Mouse (Mus musculus): Measurements from ENCODE around the gene Ppcdc. TPM values are rescaled to one million over a fixed set of nuclear protein-coding genes. Genes with fewer than 3 reads are reported as not detected.

Gene Ppcdc
- total and polyA plus RNA-seq, 2 experiments from 2014 or later = 14.0 to 14.3 TPM

GRCm38 (mm10) chr9:57390869-57391268 lies 49.1 kb downstream of the Ppcdc start:
- H3K9ac ChIP-seq (replicated peaks; ENCODE audit: low read depth, low read length) = no peak overlapping the region
- WGBS = 74% methylated on average over 3 of the region's 3 CpGs
- H3K4me1 ChIP-seq (ENCODE audit: control insufficient read depth, insufficient read depth) = 0 out of 2 replicates have a peak, but pooled peaks cover 10% of the 10 kb centered on the region
- H3K36me3 ChIP-seq (replicated peaks; ENCODE audit: control insufficient read depth, insufficient read depth, low read length) = no peaks in the 10 kb centered on the region
- TF ChIP-seq EP300 (IDR thresholded peaks at IDR 0.05; ENCODE audit: low read depth) = no peak
- TF ChIP-seq CTCF (IDR thresholded peaks at IDR 0.05; ENCODE audit: low read depth) = no peak
- no peak overlapping the region for H3K4me2 ChIP-seq (ENCODE audit: low read depth, low read length)
- 0 out of 2 replicates have a peak, but pooled peaks cover 4% of the 10 kb centered on the region for H3K9me3 ChIP-seq (replicated peaks; ENCODE audit: control insufficient read depth, low read length)
- DNase-seq (ENCODE audit: low spot score) = no peak
- ATAC-seq (ENCODE audit: insufficient read depth, low read depth) = no peak
- no peaks in the 10 kb centered on the region for H3K27me3 ChIP-seq (ENCODE audit: control insufficient read depth, insufficient read depth, low read length)
- no peak overlapping the region for H3K4me3 ChIP-seq (ENCODE audit: low read depth, low read length)
- H3K27ac ChIP-seq (ENCODE audit: low read depth) = no peak overlapping the region

GRCm38 (mm10) chr9:57389131-57389530 lies 50.8 kb downstream of the Ppcdc start:
- DNase-seq (ENCODE audit: low spot score) (no peak), ATAC-seq (ENCODE audit: insufficient read depth, low read depth) (no peak)
- no peak overlapping the region for H3K4me3 ChIP-seq (ENCODE audit: low read depth, low read length)
- H3K27ac ChIP-seq (ENCODE audit: low read depth) = no peak overlapping the region
- H3K4me2 ChIP-seq (ENCODE audit: low read depth, low read length) = no peak overlapping the region
- no peaks in the 10 kb centered on the region for H3K36me3 ChIP-seq (replicated peaks; ENCODE audit: control insufficient read depth, insufficient read depth, low read length)
- TF ChIP-seq EP300 (IDR thresholded peaks at IDR 0.05; ENCODE audit: low read depth) = no peak
- no peak for TF ChIP-seq CTCF (IDR thresholded peaks at IDR 0.05; ENCODE audit: low read depth)
- no peaks in the 10 kb centered on the region for H3K27me3 ChIP-seq (ENCODE audit: control insufficient read depth, insufficient read depth, low read length)
- 0 out of 2 replicates have a peak, but pooled peaks cover 4% of the 10 kb centered on the region for H3K9me3 ChIP-seq (replicated peaks; ENCODE audit: control insufficient read depth, low read length)
- 0% methylated on average over 1 of the region's 1 CpGs for WGBS
- no peak overlapping the region for H3K9ac ChIP-seq (replicated peaks; ENCODE audit: low read depth, low read length)
- 0 out of 2 replicates have a peak, but pooled peaks cover 10% of the 10 kb centered on the region for H3K4me1 ChIP-seq (ENCODE audit: control insufficient read depth, insufficient read depth)

- Histone ChIP-seq H3K27me3 (ENCODE audit: control insufficient read depth, insufficient read depth, low read length) (no peaks in the 10 kb centered on the region), H3K36me3 (replicated peaks; ENCODE audit: control insufficient read depth, insufficient read depth, low read length) (no peaks in the 10 kb centered on the region), H3K4me2 (ENCODE audit: low read depth, low read length) (no peak overlapping the region), H3K27ac (ENCODE audit: low read depth) (no peak overlapping the region), H3K4me3 (ENCODE audit: low read depth, low read length) (no peak overlapping the region), H3K9ac (replicated peaks; ENCODE audit: low read depth, low read length) (no peak overlapping the region), H3K9me3 (replicated peaks; ENCODE audit: control insufficient read depth, low read length) (no peaks in the 10 kb centered on the region), H3K4me1 (ENCODE audit: control insufficient read depth, insufficient read depth) (0 out of 2 replicates have a peak, but pooled peaks cover 10% of the 10 kb centered on the region)
- ATAC-seq (ENCODE audit: insufficient read depth, low read depth) (peak; percentile 44; the same call in 1 of the 2 replicates), DNase-seq (ENCODE audit: low spot score) (peak; percentile 25)
- 42% methylated on average over 4 of the region's 4 CpGs for WGBS
- TF ChIP-seq EP300 (IDR thresholded peaks at IDR 0.05; ENCODE audit: low read depth) (0 out of 2 replicates have a peak, but pooled peaks have one; percentile 37), CTCF (IDR thresholded peaks at IDR 0.05; ENCODE audit: low read depth) (no peak)
These were observed 53.0 kb downstream of the Ppcdc start for GRCm38 (mm10) chr9:57386926-57387325.

GRCm38 (mm10) chr9:57384621-57385020 lies 55.3 kb downstream of the Ppcdc start:
- no peak for DNase-seq (ENCODE audit: low spot score)
- Histone ChIP-seq H3K9me3 (replicated peaks; ENCODE audit: control insufficient read depth, low read length) (no peaks in the 10 kb centered on the region), H3K4me2 (ENCODE audit: low read depth, low read length) (no peak overlapping the region), H3K27ac (ENCODE audit: low read depth) (no peak overlapping the region), H3K36me3 (replicated peaks; ENCODE audit: control insufficient read depth, insufficient read depth, low read length) (no peaks in the 10 kb centered on the region), H3K4me1 (ENCODE audit: control insufficient read depth, insufficient read depth) (0 out of 2 replicates have a peak, but pooled peaks cover 10% of the 10 kb centered on the region), H3K9ac (replicated peaks; ENCODE audit: low read depth, low read length) (no peak overlapping the region), H3K4me3 (ENCODE audit: low read depth, low read length) (no peak overlapping the region), H3K27me3 (ENCODE audit: control insufficient read depth, insufficient read depth, low read length) (no peaks in the 10 kb centered on the region)
- TF ChIP-seq CTCF (IDR thresholded peaks at IDR 0.05; ENCODE audit: low read depth) (no peak), EP300 (IDR thresholded peaks at IDR 0.05; ENCODE audit: low read depth) (no peak)
- WGBS = 48% methylated on average over 2 of the region's 2 CpGs
- no peak for ATAC-seq (ENCODE audit: insufficient read depth, low read depth)

GRCm38 (mm10) chr9:57360999-57361398 lies 78.9 kb downstream of the Ppcdc start:
- Histone ChIP-seq H3K9me3 (replicated peaks; ENCODE audit: control insufficient read depth, low read length) (no peaks in the 10 kb centered on the region), H3K27me3 (ENCODE audit: control insufficient read depth, insufficient read depth, low read length) (no peaks in the 10 kb centered on the region), H3K27ac (ENCODE audit: low read depth) (no peak overlapping the region), H3K36me3 (replicated peaks; ENCODE audit: control insufficient read depth, insufficient read depth, low read length) (no peaks in the 10 kb centered on the region), H3K4me1 (ENCODE audit: control insufficient read depth, insufficient read depth) (no peaks in the 10 kb centered on the region), H3K9ac (replicated peaks; ENCODE audit: low read depth, low read length) (no peak overlapping the region), H3K4me3 (ENCODE audit: low read depth, low read length) (no peak overlapping the region), H3K4me2 (ENCODE audit: low read depth, low read length) (no peak overlapping the region)
- no peak for DNase-seq (ENCODE audit: low spot score)
- 85% methylated on average over 3 of the region's 3 CpGs for WGBS
- TF ChIP-seq EP300 (IDR thresholded peaks at IDR 0.05; ENCODE audit: low read depth) (no peak), CTCF (IDR thresholded peaks at IDR 0.05; ENCODE audit: low read depth) (no peak)
- no peak for ATAC-seq (ENCODE audit: insufficient read depth, low read depth)
